Mouse (Mus musculus) E14TG2a.4 (cell line): ENCODE results near the gene Capza2.

ENCODE experiments used
- CTCF ChIP-seq: conservative IDR thresholded peaks from 2 replicates; pipeline ENCODE4 v1.5.1; 2014; ENCODE audit warnings: low read length
- NANOG ChIP-seq: IDR thresholded peaks from 2 replicates; pipeline ENCODE4 v1.6.1; 2014; ENCODE audit warnings: borderline replicate concordance, low read length, mixed read lengths
- POU5F1 ChIP-seq: IDR thresholded peaks from 2 replicates; pipeline ENCODE4 v1.6.1; 2014; ENCODE audit warnings: low read length, borderline replicate concordance

DNA sequence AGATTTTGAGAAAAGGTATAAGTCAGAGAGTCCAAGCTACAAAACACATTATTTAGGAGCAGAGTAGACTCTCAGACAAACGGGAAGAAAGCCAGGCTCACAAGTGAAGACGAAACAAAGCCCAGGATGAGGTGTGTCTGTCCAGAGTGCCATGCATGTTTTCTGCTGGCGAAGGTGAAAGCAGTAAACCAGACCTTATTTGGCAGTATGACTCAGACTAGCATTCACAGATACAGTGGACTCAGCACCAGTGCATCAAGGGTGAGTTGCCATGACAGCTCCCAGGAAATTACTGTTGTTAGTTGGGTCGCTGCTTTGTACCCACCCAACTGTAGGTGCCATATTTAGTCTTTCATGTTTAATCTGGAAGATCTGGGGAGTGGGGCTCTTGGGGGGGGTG lies 23.4 kb upstream of the Capza2 start:
- TF ChIP-seq CTCF (no peak), NANOG (no peak), POU5F1 (no peak)
